Mouse (Mus musculus): ENCODE results near the gene Gm6356.
"Not testable (repeated sequence)": the region's sequence is repeated elsewhere in the genome, so short reads cannot be mapped to it uniquely, and the experiment has no call there.

The Gm6356 gene

DNA sequence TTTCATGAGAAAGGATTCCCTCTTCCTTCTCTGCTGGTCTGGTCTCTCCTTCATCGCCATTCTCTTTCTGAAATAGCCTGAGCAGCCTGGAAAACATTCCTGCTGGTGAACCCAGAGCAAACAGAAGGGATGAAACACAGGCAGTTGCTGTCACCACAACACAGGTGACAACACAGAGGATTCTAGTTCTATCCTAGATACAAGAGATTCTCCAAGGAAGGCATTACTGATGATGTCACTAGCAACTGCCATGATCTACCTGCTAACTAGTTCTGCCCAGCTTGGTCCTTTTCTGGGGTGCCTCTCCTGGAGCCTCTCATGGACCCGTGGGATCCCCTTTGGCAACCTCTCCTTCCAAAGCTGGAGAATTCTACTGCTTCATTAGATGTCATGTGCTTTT, at the start of gene Gm6356:
Gm6356 (minus strand) TSS at position 101 of the 400 bp plus-strand sequence.
- DNase-seq (ENCODE audit: low spot score in 2 of 2): not testable (repeated sequence)
